Mouse (Mus musculus) small intestine, adult 2 months (tissue): ENCODE data around the gene Olfr701.

Source experiments
- CTCF ChIP-seq: fragments of 200-500 bp; IDR thresholded peaks from 2 replicates; pipeline ENCODE4 v1.5.1; 2012; ENCODE audit warnings: low read depth, mild to moderate bottlenecking, control low read depth, inconsistent platforms, low read length, moderate library complexity, mixed read lengths; ENCODE audit not compliant: insufficient replicate concordance, insufficient read length; ENCODE audit errors: extremely low read depth
- POLR2A ChIP-seq: fragments of 200-500 bp; IDR thresholded peaks from 2 replicates; pipeline ENCODE4 v1.6.1; 2012; ENCODE audit warnings: low read depth, mild to moderate bottlenecking, control low read depth, inconsistent platforms, low read length, moderate library complexity

GRCm38 (mm10) chr7:106862885-106863284 lies 49.0 kb downstream of the Olfr701 start, which contains the start of gene Olfr704:
- no peak for TF ChIP-seq POLR2A
- TF ChIP-seq CTCF: no peak
